Mouse (Mus musculus): ENCODE data around the gene Efnb2.

Efnb2 gene

DNA sequence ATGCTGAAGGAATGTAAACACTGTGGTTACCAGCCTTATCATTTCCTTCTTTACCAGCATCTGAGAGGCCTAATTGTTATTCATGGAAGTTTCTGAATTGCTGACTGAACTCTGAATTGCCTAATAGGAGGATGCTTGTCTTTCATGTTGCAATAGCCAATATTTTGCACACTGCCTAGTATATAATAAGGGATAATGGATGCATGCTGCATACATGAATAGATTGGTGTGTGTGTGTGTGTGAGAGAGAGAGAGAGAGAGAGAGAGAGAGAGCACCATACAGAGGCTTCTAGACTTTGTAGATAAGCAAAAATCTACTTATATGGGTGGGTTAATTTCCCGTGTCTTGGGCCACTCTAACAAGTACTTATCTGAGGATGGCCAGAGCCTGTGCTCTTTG lies 47.2 kb downstream of the Efnb2 start:
- no peak for DNase-seq (ENCODE audit: low read depth, low spot score)

DNA sequence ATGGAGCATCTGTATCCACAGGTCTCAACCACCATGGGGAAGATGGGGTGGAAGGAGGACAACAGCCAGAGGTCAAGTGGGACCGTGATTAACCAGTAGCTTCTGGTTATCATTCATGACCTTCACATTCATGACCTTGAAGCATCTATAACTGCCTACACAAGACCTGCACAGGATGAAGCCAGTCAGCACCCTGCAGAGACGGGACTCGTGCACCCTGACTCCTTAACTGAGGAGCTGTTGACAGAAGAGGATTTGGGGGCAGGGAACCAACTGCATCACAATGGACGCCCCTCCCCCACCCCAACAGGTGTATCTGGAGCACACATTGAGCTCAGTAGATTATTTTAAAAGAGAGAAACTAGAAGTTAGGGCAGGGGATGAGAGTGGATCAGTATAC lies 49.1 kb downstream of the Efnb2 start:
- DNase-seq (ENCODE audit: low read depth, low spot score), result peak; percentile 69

DNA sequence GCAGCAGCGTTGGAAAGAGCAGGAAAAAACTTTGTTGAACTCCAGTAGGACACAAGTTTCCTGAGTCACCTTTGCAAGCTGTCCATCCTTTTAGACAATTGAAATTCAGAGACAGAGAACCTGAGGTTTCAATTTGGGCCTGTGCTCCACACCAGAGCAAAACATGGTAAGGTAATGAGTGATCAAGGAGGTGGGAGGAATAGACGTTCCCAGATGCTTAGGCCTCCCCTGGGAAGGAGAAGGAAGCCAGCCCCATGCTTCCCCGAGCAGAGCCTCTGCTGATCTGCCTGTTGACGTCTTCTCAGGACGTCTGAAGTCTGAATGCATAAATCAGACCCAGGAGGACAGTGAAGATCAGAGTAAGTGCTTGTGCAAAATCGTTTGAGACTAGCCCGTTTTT lies 51.3 kb downstream of the Efnb2 start:
- DNase-seq (ENCODE audit: low read depth, low spot score), result no peak

DNA sequence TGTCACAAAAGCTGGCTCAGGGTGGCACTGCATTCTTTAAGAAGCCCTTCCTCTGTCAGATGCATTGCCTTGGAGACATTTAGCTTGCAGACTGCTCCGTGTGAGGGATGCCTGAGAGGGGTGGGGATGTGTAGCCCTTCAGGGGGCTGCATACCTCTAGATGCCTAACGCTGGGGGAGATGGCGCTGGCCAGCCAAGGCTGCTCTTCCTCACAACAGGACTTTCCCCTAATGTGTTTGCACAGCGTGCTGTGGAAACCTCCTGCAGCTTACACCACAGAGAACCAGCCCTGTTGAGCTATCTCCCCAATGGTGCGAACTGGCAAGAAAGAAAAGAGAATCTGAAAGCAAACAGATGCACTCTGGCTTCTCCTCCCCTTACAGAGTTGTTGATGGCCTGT lies 51.9 kb downstream of the Efnb2 start:
- peak; percentile 93 for DNase-seq (ENCODE audit: low read depth, low spot score)

DNA sequence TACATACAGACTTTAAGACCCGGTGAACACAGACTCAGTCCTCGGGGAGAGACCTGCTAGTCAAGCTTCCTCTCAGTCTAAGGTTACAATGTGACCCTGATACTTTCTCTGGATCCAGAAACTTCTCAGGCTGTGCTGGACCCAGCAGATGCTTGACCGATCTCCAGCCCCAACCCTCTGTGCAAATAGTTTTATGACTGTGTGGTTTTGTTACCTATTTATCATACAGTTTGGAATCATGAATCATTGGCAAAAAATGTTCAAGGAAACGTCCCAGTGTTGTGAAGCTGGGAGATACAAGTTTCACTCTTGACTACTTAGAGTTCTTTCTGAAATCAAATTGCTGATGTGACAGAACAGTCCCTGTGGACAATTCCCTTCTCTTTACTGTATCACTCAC lies 55.4 kb downstream of the Efnb2 start:
- no peak for DNase-seq (ENCODE audit: low read depth, low spot score)

DNA sequence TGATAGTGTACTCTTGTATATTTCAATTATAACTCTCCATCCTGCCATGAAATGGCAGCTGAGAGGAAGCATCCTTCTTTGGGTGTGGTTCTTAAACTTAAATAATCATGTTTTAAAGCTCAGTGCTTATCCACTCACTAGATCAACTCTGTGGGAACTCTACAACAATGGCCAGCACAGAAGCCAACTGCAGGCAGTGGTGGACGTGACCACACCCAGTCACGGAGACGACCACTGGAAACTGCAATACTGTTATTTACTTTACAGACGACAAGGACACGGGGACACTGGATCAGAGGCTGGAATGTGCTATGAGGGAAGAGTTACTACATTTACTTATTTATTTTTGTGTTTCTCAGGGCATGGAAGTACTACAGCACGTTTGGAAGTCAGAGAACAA lies 57.2 kb downstream of the Efnb2 start:
- DNase-seq (ENCODE audit: low read depth, low spot score), result no peak

DNA sequence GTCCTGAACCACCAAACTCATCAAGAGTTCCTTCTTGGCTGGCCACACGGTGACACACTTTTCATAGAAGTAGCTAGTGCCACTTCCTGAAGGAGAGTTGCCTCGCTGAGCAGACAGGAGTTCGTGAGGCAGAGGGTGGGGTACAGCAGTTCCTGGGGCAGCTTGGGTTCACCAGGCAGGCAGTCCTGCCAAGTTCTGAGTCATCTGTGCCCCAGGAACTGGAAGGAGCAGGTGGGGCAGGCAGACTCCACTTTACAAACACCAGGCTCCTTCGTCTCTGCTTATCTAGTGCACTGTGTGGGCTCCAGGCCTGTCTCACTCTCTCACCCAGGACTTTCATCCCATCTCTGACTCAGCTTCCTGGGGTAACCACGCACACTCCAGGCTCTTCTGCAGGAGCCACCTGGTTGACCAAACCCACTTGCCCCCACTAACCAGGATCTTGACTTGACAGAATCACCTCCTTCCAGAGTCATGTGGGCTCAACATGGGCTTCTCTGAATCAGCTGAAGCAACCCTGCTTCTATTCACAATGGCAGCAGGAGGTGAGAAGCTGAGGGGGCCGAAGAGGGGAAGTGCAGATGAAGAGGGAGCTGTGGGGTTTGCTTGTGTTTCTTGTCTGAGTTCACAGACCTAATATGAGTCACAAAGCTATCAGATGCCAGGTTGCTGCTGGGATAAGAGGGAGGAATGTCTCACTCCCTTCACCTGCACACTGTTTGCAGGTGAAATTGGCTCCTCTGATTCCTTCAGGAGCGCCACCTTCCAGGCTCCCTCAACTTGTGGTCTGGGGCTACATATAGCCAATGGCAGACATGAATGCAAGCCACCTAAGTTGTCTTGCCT lies 58.2 kb downstream of the Efnb2 start:
- no peak for DNase-seq (ENCODE audit: low read depth, low spot score)

DNA sequence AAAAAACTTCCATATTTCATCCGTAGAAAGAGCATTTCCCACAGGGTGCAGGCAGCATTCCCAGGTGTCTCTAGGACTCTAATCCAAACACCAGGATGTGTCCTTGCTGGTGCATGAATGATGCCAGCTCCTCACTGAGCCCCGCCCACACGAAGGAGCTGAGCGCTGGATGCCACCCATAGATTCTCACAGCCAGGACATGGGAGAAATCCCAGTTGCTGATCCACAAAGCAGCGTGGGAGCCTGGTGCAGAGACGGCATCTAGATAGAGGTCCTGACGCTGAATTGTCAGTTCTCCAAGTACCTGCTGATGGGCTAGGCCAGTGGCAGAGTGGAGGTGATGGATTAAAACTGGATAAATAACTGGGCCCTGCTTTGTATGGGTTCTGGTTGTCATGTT lies 61.1 kb downstream of the Efnb2 start:
- DNase-seq (ENCODE audit: low read depth, low spot score), result no peak

DNA sequence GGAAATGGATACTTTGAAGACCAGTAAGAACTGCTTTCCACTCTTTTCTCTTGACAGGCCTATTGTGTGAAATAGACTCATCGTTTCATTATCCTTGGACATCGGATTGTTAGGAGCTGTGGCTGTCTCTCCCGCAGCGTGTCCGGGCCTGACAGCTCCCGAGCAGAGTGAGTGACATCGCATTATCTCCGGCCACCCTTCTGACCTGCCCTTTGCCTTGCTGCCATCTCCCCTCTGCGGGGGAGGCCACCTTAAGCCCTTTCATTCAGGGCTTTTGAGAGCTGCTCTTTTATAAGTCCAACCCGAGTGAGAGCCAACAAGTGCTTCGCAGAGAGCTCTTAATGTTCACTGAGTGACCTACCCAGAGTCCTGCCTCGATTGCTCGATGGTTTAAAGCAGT lies 63.6 kb downstream of the Efnb2 start:
- no peak for DNase-seq (ENCODE audit: low read depth, low spot score)

DNA sequence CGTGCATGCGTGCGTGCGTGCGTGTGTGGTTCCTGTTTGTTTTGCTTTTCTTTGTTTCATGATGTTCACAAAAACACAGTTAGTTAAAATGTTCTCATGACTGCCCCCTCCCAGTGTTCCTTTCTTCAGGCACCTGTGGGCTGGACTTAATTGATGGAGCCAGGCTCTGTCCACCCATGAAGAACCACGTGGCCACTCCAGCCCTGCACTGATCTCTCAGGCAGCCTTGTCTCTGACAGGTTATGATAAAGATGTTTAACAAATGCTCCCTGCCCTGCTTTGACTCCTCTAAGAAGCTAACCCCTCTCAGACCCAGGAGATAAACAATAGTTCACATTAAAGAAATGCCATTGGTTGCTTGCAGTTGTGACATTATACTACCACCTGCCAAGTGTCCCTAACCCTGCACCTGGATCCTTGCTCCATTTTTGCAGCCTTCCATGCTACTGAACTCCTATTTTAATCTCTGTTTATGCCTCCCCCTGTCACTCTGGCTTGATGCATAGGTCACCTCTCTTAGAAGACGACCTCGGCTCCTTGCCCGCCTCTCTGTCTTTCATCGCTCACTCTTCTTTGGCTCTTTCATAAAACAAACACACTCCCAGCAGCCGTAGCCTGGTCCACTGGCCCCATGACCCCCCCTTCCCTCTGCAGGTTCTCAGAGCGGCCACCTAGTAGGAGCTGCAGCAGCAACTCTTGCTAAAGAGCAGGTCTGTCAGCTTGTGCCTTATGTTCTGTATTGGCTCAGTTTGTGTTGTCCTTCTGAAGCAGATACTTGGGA lies 65.0 kb downstream of the Efnb2 start:
- no peak for DNase-seq (ENCODE audit: low read depth, low spot score)

DNA sequence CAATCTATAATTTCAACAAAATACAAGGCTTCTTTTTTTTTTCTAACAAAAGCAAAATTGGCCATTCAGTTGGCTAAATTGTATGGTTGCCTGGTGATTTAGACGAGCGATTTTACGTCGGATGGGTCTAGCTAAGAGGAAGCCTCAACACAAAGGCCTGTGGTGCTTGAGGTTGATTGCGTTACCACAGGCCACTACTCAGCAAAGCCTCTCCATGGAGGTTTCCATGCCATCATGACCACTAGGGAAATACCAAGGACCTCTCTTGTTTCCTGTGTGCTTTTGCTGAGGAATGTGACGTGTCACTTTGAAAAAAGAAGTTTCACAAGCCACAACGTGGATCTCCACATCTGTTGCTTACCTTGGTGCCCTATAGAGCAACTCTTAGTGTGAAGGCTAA lies 67.2 kb downstream of the Efnb2 start:
- DNase-seq (ENCODE audit: low read depth, low spot score), result no peak

DNA sequence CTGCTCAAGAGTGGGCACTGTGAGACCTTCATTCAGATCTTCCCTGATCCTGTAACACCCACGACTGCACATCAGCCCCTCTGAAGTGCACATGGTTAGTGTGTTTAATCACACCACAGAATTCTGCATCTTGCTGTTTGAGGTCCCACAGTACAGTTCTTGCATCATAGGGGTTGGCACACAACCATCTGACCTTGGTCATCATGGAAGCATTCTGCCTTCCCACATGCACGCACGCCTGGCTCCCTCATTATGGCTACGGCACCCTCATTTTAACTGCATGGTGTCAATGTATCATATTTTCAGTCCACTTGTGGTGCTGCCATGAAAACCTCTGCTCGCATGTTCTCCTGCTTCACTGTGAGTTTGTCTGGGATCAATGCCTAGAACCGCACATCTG lies 67.7 kb downstream of the Efnb2 start:
- DNase-seq (ENCODE audit: low read depth, low spot score), result no peak

DNA sequence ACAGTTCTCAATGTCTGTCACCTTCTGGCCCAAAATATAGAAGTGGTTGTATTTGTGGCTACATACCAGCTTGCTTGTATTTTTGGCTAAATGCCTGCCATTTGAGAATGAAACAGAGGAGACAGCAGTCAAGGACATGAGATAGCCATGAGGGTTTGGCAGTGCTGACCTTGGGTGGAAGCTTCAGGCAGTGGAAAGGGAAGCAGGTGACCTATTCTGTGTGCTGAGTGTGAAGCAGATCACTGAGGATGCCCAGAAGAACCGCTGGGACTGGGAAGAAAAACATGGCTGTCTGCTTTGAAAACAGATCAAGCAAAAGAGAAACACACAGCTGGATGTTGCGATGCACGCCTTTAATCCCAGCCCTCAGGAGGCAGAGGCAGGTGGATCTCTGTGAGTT lies 68.7 kb downstream of the Efnb2 start:
- no peak for DNase-seq (ENCODE audit: low read depth, low spot score)

DNA sequence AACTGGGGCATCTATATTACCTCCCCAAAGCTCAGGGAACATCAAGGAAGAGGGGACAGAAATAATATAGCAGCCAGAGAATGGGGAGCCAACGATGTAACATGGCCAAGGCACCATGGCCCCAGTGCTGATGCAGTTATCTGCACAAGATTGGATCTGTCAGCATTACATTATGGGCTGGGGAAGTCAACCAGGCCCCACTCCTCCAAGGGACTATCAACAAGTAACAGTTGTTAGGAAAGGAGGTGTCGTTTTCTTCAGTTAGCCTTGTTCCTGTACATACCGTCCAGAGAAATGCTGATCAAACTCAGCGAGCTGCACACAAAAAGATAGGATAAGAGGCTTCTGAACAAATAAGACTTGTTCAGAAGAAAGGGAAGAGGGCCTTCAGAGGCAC lies 77.1 kb downstream of the Efnb2 start:
- no peak for DNase-seq (ENCODE audit: low read depth, low spot score)

DNA sequence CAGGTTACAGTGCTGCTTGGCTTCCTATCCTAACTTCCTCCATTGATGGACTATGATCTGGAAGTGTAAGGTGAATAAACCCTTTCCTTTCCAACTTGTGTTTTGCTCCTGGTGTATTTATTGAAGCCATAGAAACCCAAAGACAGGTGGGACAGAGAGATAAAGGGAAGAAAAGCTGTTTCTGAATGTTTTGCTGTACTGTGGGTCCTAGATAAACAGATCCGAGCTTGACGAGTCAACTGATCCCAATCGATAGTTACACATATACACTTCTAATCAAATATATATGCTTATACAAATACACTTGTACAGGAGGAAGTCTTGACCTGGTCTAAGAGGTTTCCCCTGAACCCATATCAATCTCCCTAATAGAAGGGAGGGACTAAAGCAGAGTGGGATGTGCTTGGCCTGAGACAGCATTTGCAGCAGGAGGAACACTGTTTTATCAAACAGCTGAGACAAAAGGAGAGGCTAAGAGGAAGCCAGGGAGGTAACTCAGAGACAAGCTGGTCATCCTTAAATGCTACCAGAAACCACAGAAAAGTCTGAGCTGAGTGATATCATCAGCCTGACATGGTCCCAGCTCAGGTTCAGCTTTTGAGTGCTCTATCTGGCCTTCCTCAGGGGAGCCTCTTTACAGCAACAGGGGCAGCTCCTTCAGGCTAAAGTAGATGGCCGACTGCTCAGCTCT lies 77.6 kb downstream of the Efnb2 start:
- DNase-seq (ENCODE audit: low read depth, low spot score), result no peak

DNA sequence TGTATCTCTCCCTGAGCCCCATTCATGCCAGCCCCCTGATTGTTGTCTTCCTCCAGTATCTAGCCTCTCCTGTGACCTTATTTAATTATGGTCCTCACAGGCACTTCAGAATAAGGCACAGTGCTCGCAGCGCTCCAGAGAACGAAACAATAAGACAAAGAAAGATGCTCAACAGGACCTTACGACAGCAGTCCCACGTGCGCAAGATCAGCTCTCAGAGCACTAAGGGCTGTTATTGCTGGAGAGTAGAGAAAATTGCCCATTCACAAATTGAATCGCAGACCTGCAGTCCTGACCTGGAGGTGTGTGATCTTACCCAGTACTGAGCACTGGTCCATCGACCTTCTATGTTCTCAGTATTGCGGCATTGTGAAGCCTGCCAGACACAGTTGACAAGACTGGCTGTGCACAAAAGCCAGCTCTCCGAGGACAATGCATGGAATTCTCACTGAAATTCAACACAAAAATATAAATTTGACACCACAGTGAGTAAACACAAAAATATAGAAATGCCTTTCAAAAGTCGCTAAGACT lies 83.2 kb downstream of the Efnb2 start:
- no peak for DNase-seq (ENCODE audit: low read depth, low spot score)

DNA sequence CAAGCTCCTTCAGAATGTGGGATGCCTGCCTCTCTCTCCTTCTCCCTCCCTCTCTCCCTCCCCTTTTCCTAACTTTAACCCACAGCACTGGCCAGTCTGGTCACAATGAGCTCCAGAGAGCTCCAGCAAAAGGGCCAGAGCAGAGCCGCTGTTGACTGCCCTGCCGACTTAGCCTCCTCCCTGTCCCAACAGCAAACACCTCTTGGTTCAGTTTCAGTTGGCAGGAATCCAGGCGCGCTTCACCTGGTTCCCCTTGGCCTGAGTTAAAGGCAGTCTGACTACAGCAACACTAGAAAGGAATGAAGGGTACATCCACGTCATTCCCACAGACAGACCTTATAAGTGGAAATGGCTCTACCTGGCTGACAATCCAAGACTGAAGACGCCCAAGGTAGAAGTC lies 84.2 kb downstream of the Efnb2 start:
- DNase-seq (ENCODE audit: low read depth, low spot score), result no peak

DNA sequence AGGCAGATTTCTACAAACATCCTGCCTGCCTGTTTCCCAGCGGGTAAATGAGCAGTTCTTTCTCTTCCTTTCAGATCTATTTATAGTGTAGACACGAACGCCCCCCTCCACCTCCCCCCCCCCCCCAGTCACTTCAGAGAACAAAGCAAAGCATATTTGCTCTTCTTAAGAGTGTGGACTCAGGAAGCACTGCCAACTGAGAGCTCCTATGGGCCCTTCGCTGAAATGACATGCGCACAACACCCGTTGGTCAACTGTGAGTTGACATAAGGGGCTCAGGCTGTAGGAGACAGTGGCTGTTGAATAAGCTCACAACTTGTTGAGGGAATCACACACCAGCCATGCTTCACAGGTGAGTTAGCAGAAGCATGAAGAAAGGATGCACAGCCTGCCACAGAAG lies 84.8 kb downstream of the Efnb2 start:
- no peak for DNase-seq (ENCODE audit: low read depth, low spot score)

DNA sequence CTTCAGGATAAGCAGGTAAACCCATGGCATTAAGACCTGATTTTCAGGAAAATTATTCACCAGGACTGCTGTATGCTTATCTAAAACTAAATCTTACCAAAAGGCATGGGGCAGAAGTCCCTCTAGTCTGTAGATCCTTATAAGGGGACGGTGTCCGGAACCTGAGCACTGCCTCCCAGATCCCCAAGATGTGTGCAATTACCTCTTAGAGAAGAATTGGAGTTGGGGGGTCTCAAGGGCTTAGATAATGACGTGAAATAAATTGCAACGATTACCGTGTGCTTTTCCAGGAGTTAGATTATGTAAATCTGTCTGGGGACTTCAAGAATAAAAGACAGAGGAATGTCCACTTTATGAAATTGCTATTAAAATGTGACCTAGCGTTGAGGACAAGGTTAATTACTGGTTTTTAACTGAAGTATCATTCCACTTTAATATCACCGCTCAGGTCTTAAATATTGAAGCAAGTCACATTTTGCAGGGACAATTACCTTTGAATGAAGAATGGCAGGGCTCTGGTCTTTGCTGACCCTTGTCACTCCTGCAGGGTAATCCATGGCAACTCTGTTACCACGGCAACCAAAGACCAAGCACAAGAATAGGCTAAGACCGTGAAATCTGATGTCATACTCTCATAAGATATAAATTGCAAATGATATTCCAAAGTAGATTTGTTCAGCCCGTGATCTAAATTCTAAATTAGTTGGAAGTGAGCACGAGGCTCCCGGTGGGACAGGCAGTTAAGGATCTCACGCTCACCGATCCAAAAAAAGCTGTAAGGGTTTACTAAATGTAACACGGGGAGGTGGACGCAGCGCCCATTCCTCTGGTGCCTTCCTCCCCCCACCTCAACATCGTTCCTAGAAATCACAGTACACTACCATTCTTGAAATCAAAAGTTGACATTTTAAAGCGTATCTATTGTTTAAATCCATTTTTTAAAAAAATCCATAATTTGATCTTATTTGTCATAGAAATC lies 86.2 kb downstream of the Efnb2 start:
- no peak for DNase-seq (ENCODE audit: low read depth, low spot score)

DNA sequence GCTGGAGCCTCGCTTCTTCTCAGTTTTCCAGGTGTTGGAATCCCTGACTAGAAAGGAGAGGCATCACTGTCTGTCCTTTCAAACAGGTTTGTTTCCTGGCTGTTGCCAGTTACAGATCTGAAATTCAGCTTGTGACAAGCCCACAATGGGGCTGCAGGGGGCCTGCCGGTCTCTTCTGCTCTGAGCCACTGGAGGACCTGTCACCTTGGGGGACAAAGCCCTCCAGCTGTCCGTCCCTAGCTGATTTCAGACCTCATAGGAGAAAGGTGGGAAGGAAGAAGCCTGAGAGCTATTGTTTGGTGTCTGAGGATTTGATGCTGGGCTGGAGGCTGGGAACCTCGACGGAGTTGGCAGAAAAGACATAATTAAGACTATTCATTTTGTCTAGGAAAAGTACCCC lies 88.8 kb downstream of the Efnb2 start:
- no peak for DNase-seq (ENCODE audit: low read depth, low spot score)

DNA sequence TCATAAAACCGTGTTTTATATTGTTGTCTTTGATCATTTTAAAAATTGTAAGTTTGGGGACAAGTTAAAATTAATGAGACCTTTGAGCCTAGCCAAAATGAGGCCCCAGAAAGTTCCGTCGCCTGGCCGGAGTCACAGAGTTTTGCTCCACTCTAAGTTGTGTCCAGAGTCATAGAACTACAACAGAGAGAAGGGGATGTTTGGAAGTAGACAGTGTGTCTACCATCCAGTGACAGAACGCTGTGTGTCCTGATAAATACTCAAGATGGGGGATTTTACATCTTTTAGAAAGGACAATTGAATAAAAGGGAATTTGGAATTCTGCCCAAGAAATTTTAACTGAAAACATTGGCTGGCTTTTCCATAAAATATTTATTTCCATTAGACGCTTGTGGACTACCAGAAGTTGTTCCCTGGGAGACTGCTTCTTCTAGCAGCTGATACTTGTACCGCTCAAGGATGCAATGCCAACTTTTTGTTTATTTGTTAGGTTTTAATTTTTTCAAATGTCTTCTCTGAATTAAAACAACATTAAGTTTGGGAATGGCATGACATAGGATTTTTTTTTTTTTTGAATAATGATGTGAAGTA lies 89.3 kb downstream of the Efnb2 start:
- DNase-seq (ENCODE audit: low read depth, low spot score), result no peak

All from ES-CJ7 (cell line).